Mouse (Mus musculus): ENCODE results near the gene Gmip.
A peak's percentile ranks its signal among the peaks of the same experiment; 100 is the strongest.

Gene Gmip

DNA sequence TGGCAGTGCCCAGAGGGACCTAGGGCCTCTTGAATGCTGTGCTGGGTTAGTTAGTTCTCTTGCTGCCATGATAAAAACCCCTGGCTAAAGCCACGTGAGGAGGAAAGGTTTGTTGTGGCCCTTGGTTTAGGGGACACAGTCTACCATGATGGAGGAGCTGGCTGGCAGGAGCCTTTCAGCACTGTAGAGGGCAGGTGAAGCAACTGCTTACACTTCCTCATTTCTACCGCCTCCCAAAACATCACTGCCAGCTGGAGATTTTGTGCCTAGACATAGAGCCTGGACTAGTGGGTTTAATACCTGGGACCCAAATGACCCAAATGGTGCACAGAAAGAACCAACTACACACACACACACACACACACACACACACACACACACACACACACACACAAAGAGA lies 52.8 kb downstream of the Gmip start:
- no peak for DNase-seq (ENCODE audit: low read depth, low spot score)

DNA sequence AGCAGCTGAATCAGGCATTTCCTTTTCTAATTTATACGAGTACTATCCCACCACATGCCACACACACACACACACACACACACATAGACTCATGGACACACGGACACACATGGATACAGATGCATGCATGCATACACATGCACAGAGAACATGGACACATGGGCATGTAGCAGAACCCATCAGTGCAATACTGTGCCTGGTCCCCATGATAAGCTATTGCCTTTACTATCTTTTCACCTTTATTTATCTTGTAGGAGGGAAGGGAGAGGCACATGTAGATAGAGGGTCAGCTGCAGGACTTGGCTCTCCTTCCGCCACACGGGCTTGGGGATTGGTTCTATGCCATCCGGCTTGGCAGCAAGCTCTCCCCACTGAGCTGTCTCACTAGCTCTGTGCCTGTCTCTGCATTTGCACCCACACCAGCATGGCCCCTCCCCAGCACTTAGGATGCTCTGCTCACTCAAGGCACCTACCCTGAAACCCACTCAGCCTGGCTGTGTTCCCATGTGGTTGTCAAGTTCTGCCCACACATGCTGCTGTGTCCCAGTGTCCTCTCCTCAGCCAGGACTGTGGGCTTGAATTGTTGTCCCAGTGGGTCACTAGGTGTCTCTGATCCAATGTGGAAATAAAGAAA lies 55.0 kb downstream of the Gmip start:
- DNase-seq (ENCODE audit: low read depth, low spot score), result no peak

DNA sequence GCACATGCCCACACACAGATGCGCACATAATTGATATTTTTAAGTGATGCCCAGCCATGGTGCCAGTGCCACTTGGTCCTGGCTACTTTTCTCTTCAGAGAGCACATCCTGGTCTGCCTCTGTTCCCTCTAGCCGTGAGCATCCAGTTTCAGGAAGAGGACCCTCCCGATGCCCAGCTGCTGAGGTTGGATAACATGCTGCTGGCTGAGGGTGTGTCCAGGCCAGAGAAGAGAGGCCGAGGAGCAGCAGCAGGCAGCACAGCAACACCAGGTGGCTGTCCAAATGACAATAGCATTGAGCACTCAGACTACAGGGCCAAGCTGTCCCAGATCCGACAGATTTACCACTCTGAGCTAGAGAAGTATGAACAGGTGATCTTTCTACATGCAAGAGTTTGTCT lies 55.7 kb downstream of the Gmip start:
- no peak for DNase-seq (ENCODE audit: low read depth, low spot score)

DNA sequence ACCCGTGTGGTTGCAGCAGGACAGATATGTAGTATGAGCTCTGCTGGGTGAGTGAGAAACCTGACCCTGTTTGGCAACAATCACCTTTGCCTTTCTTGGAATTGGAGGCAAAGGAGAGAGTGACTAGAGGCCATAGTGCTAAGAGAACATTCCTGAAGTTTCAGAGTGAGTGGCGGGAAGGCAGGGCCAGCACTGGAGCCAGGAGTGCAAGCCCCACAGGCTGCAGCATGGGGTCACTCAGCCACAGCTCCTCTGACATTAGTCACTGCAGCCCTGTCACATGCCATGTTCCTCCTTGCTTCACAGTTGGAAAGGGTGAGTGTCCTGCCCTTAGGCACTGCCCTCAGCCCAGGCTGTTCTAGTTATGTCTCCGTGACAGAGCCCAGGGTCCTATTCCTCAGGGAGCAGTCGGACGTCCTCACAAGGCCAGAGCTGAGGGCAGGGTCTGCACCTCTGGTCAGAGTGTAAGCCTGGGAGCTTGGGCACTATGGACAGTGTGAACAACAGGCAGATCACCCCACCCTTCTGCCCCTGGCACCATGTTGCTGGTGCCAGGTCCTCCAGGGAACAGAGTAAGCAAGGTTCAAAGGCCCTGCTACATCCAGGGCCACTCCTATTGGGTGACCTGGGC lies 59.3 kb downstream of the Gmip start:
- DNase-seq (ENCODE audit: low read depth, low spot score), result peak; percentile 44

DNA sequence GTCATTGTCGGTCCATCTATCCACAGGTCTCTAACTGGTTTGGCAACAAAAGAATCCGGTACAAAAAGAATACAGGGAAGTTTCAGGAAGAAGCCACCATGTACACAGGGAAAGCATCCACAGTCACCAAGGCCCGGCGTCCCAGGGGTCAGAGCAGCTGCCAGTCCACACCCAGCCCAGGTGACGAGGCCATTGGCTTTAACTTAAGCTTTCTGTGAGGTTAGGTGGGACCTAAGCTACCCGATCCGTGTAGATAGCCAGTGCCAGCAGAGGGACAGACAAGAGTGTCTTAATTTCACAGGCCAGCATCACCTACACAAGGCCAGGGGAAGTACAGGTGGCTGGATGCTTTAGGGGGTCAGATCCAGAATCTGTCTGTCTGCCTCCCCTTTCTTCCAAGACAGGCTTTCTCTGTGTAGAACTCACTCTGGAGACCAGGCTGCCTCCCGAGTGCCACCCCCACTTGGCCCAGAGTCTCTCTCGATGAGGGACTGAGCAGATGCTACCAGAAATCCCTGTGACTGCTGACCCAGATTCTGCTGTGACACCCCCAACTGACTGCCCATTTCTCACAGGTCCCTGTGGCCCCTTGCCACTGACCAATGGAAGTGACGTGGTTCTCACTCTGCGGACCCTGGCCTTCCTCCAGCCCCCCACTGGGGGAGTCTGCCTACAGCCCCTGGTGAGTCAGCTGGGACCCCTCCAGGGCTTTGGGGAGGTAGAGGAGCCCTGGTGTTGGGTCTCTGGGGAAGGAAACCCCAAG lies 61.7 kb downstream of the Gmip start:
- no peak for DNase-seq (ENCODE audit: low read depth, low spot score)

DNA sequence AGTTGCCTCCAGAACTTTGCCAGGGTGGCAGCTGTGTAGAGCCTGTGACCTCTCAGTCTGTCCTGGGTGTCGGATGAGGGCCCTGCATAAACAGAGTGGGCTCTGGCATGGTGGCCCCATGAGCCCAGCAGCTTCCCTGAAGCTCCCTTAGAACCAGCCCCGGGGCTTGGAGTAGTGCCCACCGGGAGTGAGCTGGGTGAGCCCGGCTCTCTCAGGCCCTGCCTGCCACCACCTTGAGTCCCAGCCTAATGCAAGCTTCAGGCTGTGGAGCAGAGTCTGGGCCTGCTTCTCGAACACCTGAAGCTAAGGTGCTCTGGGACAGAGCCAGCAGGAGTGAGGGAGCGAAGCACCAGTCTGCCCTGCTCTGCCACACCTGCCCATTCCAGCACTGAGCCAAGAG lies 62.4 kb downstream of the Gmip start:
- no peak for DNase-seq (ENCODE audit: low read depth, low spot score)
